Mouse (Mus musculus): Measurements from ENCODE around the gene Abca7. TPM values are rescaled to one million over a fixed set of nuclear protein-coding genes. Genes with fewer than 3 reads are reported as not detected.

Gene Abca7
- polyA plus RNA-seq, 1 experiment from 2014 or later = 2.1 TPM

DNA sequence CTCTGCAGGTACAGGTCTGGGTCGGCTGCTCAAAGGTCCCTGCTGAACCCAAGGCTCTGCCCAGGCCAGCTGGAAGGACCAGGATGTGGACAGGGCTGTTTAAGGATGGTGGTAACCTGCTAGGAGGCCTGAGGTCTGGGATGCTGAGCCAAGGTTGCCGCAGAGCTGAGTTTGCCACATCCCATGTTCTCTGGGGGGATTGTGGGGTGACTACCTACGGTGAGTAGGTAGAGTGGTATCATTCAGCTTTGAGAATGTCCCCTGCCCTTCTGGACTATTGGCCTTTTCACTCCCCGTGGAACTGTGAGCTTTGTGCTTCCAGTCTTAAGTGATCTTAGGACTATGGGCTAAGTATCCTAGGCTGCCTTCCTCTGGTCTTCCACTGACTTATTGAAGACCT lies 60.2 kb downstream of the Abca7 start:
- ATAC-seq (replicated peaks; ENCODE audit: insufficient number of reproducible peaks, insufficient read depth, low FRiP score, low read depth) = no peak
- peaks cover 52% of the 10 kb centered on the region for H3K36me3 ChIP-seq
- H3K9ac ChIP-seq = no peak overlapping the region
- WGBS = 84% methylated on average over 4 of the region's 4 CpGs
- H3K4me3 ChIP-seq = no peak overlapping the region
- H3K4me2 ChIP-seq = no peak overlapping the region
- H3K27ac ChIP-seq = no peak overlapping the region
- H3K9me3 ChIP-seq (replicated peaks) = no peaks in the 10 kb centered on the region
- peaks cover 40% of the 10 kb centered on the region for H3K4me1 ChIP-seq (replicated peaks)
- H3K27me3 ChIP-seq = no peaks in the 10 kb centered on the region

DNA sequence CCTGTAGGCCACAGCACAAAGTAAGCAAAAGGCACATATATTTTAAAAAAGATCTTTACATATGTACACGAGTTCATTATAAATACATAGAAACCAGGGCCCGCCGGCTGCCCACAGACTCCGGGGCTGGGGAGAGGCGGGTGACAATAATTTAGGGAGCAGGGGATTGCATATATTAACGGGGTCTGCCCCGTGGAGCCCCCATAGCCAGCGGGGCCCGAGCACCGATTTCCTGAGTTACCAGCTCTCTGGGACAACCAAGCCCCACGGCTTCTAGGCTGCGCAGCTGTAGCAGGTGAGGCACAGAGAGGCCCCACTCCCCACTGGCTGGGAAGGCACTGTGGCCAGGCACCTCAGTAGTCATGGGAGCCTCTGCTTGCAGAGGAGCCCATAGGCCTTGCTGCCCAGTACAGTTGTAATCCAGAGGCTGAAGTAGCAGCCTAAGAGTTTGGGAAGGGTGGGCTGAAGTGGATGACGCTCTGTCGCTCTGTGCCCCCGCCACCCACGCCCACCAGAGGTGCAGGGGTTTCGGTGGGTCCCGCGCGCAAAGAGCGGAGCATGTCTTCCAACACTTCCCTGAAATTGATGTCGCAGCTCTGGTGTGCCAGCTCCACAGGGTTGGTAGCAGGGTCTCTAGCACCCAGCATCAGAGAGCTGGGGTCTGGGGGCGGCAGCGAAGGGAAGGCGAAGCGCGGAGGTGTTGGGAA lies 60.8 kb downstream of the Abca7 start:
- H3K4me3 ChIP-seq = no peak overlapping the region
- no peaks in the 10 kb centered on the region for H3K27me3 ChIP-seq
- no peak overlapping the region for H3K9ac ChIP-seq
- H3K4me2 ChIP-seq = no peak overlapping the region
- H3K27ac ChIP-seq = no peak overlapping the region
- peaks cover 34% of the 10 kb centered on the region for H3K4me1 ChIP-seq (replicated peaks)
- peaks cover 58% of the 10 kb centered on the region for H3K36me3 ChIP-seq
- ATAC-seq (replicated peaks; ENCODE audit: insufficient number of reproducible peaks, insufficient read depth, low FRiP score, low read depth) = no peak
- WGBS = 89% methylated on average over 27 of the region's 27 CpGs
- H3K9me3 ChIP-seq (replicated peaks) = no peaks in the 10 kb centered on the region

DNA sequence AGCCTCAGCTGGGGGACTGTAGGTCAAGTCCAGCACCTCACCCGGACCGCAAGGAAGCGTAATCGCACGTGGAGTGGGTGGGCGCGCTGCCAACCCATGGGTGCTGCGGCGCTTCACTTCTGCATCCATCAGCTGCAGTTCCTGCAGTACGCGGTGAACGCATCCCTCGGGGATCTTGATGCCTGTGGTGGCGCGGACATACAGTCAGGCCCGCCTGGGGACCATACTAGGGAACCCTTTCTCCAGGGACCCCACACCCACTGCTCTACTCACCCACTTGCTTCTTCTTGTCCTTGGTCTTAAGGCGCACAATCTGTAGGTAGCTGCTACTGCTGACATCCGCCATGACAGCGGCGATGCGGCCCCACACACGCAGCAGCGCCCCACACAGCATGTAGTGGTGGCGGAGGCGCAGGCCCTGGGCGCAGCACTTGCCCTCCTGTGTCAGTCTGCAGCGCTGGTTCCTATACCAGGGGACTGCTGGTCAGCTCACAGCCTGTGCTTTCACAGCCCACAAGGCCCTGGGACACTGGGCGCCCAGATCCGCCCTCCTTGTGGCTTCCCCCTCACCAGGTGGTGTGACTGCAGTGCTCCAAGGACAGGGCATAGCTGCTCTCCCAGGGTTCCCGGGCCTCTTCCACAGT lies 61.5 kb downstream of the Abca7 start:
- peaks cover 27% of the 10 kb centered on the region for H3K4me1 ChIP-seq (replicated peaks)
- WGBS = 70% methylated on average over 30 of the region's 30 CpGs
- no peak overlapping the region for H3K9ac ChIP-seq
- no peak overlapping the region for H3K4me3 ChIP-seq
- no peaks in the 10 kb centered on the region for H3K27me3 ChIP-seq
- H3K4me2 ChIP-seq = no peak overlapping the region
- H3K27ac ChIP-seq = no peak overlapping the region
- ATAC-seq (replicated peaks; ENCODE audit: insufficient number of reproducible peaks, insufficient read depth, low FRiP score, low read depth) = no peak
- H3K9me3 ChIP-seq (replicated peaks) = no peaks in the 10 kb centered on the region
- peaks cover 64% of the 10 kb centered on the region for H3K36me3 ChIP-seq

DNA sequence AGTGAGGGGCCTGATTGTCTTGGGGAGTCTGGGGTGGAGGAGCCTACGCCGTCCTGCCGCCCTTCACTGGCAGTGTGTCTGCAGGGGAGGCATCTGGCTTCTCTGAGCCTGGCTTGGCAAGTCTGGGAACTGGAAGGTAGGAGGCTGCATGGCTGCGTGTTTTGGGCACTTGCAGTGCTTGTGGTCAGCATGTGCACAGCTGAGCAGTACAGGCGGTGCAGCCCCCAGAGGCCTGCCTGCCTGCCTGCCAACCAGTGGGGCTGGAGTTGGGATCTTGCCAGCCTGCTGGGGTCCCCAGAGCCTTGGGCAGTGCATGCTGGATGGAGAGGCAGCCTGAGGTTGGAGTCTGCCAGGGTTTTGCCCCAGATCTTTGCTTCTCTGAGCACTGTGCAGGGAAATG lies 66.8 kb downstream of the Abca7 start:
- H3K4me2 ChIP-seq = no peak overlapping the region
- no peak for ATAC-seq (replicated peaks; ENCODE audit: insufficient number of reproducible peaks, insufficient read depth, low FRiP score, low read depth)
- H3K27me3 ChIP-seq = no peaks in the 10 kb centered on the region
- H3K9ac ChIP-seq = no peak overlapping the region
- no peaks in the 10 kb centered on the region for H3K4me1 ChIP-seq (replicated peaks)
- H3K9me3 ChIP-seq (replicated peaks) = no peaks in the 10 kb centered on the region
- WGBS = 86% methylated on average over 5 of the region's 5 CpGs
- no peak overlapping the region for H3K27ac ChIP-seq
- H3K4me3 ChIP-seq = no peak overlapping the region
- peaks cover 68% of the 10 kb centered on the region for H3K36me3 ChIP-seq

DNA sequence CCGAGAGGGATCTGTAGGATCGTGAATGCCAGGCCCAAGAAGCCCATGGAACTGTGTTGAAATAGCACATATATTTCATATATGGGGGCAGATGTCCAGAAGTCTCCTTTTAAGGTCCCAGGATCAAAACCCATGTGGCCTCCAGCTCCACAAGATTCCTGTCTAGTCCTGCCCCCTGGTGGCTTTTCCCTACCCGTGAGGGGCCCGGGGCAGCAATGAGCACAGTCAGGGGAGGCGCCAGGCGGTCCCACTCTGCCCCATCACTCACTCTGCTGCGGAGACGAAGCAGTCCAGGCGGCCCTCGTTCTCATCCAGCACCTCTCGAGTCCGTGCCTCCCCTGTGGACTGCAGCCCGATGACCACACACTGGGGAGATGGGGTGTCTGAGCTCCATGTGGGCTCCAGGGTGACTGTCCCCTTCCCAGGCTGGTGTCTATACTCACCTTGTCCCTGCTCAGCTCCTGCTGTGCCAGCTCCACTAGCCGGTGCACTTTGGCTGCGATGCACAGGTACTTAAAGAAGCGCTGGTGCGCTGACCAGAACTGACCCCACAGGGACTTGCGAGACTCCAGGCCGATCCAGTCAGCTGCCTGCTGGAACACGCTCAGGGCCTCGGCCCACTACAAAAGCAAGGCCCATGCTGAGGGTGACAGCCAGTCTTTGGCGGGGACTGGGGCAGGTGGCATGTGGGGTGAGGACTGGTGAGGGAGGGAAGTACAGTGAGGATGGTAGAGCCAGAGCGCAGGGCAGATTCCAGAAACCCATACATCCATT lies 67.8 kb downstream of the Abca7 start:
- no peak overlapping the region for H3K27ac ChIP-seq
- ATAC-seq (replicated peaks; ENCODE audit: insufficient number of reproducible peaks, insufficient read depth, low FRiP score, low read depth) = no peak
- no peaks in the 10 kb centered on the region for H3K4me1 ChIP-seq (replicated peaks)
- WGBS = 73% methylated on average over 23 of the region's 23 CpGs
- peaks cover 60% of the 10 kb centered on the region for H3K36me3 ChIP-seq
- H3K27me3 ChIP-seq = no peaks in the 10 kb centered on the region
- no peaks in the 10 kb centered on the region for H3K9me3 ChIP-seq (replicated peaks)
- no peak overlapping the region for H3K4me3 ChIP-seq
- no peak overlapping the region for H3K4me2 ChIP-seq
- H3K9ac ChIP-seq = 0 out of 2 replicates have a peak overlapping the region, but pooled peaks have one; percentile 1

Other genes starting within 250 kb of the Abca7 start
- 30.0 and 36.5 TPM in 2 replicates for gene Polrmt, start 249.9 kb upstream of the Abca7 start, polyA plus RNA-seq (2015; fragmentation: Nextera tagmentation; extraction: Ambion mirVana)
- 0.06 and 0.16 TPM in 2 replicates for gene Fgf22, start 241.4 kb upstream of the Abca7 start, polyA plus RNA-seq (2015; fragmentation: Nextera tagmentation; extraction: Ambion mirVana)
- gene Rnf126, start 229.5 kb upstream of the Abca7 start, polyA plus RNA-seq (2015; fragmentation: Nextera tagmentation; extraction: Ambion mirVana) = 54.0 and 65.5 TPM in 2 replicates
- 29.0 and 30.9 TPM in 2 replicates for gene Fstl3, start 219.2 kb upstream of the Abca7 start, polyA plus RNA-seq (2015; fragmentation: Nextera tagmentation; extraction: Ambion mirVana)
- 0.49 and 5.1 TPM in 2 replicates for gene Prss57, start 205.5 kb upstream of the Abca7 start, polyA plus RNA-seq (2015; fragmentation: Nextera tagmentation; extraction: Ambion mirVana)
- gene Palm, start 202.9 kb upstream of the Abca7 start, polyA plus RNA-seq (2015; fragmentation: Nextera tagmentation; extraction: Ambion mirVana) = 57.8 and 73.1 TPM in 2 replicates
- gene Misp, start 175.5 kb upstream of the Abca7 start, polyA plus RNA-seq (2015; fragmentation: Nextera tagmentation; extraction: Ambion mirVana) = 0.81 and 1.3 TPM in 2 replicates
- 89.6 and 162 TPM in 2 replicates for gene Ptbp1, start 142.1 kb upstream of the Abca7 start, polyA plus RNA-seq (2015; fragmentation: Nextera tagmentation; extraction: Ambion mirVana)
- 1.1 and 3.0 TPM in 2 replicates for gene Prtn3, start 122.0 kb upstream of the Abca7 start, polyA plus RNA-seq (2015; fragmentation: Nextera tagmentation; extraction: Ambion mirVana)
- 8.6 and 15.3 TPM in 2 replicates for gene Plppr3, start 121.9 kb upstream of the Abca7 start, polyA plus RNA-seq (2015; fragmentation: Nextera tagmentation; extraction: Ambion mirVana)
- 0.25 and 2.0 TPM in 2 replicates for gene Elane, start 110.2 kb upstream of the Abca7 start, polyA plus RNA-seq (2015; fragmentation: Nextera tagmentation; extraction: Ambion mirVana)
- not detected in 2 replicates for gene Cfd, start 105.6 kb upstream of the Abca7 start, polyA plus RNA-seq (2015; fragmentation: Nextera tagmentation; extraction: Ambion mirVana)
- gene Med16, start 87.6 kb upstream of the Abca7 start, polyA plus RNA-seq (2015; fragmentation: Nextera tagmentation; extraction: Ambion mirVana) = 34.8 and 45.7 TPM in 2 replicates
- gene Gm26602, start 85.6 kb upstream of the Abca7 start, polyA plus RNA-seq (2015; fragmentation: Nextera tagmentation; extraction: Ambion mirVana) = 15.7 TPM in 1 of 2 replicates, not detected in the other
- gene Kiss1r, start 79.5 kb upstream of the Abca7 start, polyA plus RNA-seq (2015; fragmentation: Nextera tagmentation; extraction: Ambion mirVana) = 0.34 and 0.51 TPM in 2 replicates
- gene R3hdm4, start 75.3 kb upstream of the Abca7 start, polyA plus RNA-seq (2015; fragmentation: Nextera tagmentation; extraction: Ambion mirVana) = 95.2 and 118 TPM in 2 replicates
- gene Arid3a, start 69.5 kb upstream of the Abca7 start, polyA plus RNA-seq (2015; fragmentation: Nextera tagmentation; extraction: Ambion mirVana) = 2.1 and 3.7 TPM in 2 replicates
- gene Wdr18, start 36.3 kb upstream of the Abca7 start, polyA plus RNA-seq (2015; fragmentation: Nextera tagmentation; extraction: Ambion mirVana) = 56.7 and 66.6 TPM in 2 replicates
- gene Grin3b, start 25.8 kb upstream of the Abca7 start, polyA plus RNA-seq (2015; fragmentation: Nextera tagmentation; extraction: Ambion mirVana) = 0.24 and 0.28 TPM in 2 replicates
- 16.2 and 19.6 TPM in 2 replicates for gene Tmem259, start 12.2 kb upstream of the Abca7 start, polyA plus RNA-seq (2015; fragmentation: Nextera tagmentation; extraction: Ambion mirVana)
- gene Cnn2, start 7.9 kb upstream of the Abca7 start, polyA plus RNA-seq (2015; fragmentation: Nextera tagmentation; extraction: Ambion mirVana) = 208 and 243 TPM in 2 replicates
- gene Arhgap45, start 20.2 kb downstream of the Abca7 start, polyA plus RNA-seq (2015; fragmentation: Nextera tagmentation; extraction: Ambion mirVana) = 4.7 and 14.4 TPM in 2 replicates
- gene Polr2e, start 43.3 kb downstream of the Abca7 start, polyA plus RNA-seq (2015; fragmentation: Nextera tagmentation; extraction: Ambion mirVana) = 115 and 136 TPM in 2 replicates
- 628 and 658 TPM in 2 replicates for gene Gpx4, start 50.7 kb downstream of the Abca7 start, polyA plus RNA-seq (2015; fragmentation: Nextera tagmentation; extraction: Ambion mirVana)
- 8.3 and 13.9 TPM in 2 replicates for gene Sbno2, start 109.1 kb downstream of the Abca7 start, polyA plus RNA-seq (2015; fragmentation: Nextera tagmentation; extraction: Ambion mirVana)
- 10.0 and 14.2 TPM in 2 replicates for gene Stk11, start 119.3 kb downstream of the Abca7 start, polyA plus RNA-seq (2015; fragmentation: Nextera tagmentation; extraction: Ambion mirVana)
- 861 and 962 TPM in 2 replicates for gene Atp5d, start 142.1 kb downstream of the Abca7 start, polyA plus RNA-seq (2015; fragmentation: Nextera tagmentation; extraction: Ambion mirVana)
- gene Cbarp, start 144.3 kb downstream of the Abca7 start, polyA plus RNA-seq (2015; fragmentation: Nextera tagmentation; extraction: Ambion mirVana) = 1.7 and 2.9 TPM in 2 replicates
- gene Midn, start 151.8 kb downstream of the Abca7 start, polyA plus RNA-seq (2015; fragmentation: Nextera tagmentation; extraction: Ambion mirVana) = 11.6 and 16.8 TPM in 2 replicates
- 86.7 and 90.2 TPM in 2 replicates for gene Cirbp, start 169.5 kb downstream of the Abca7 start, polyA plus RNA-seq (2015; fragmentation: Nextera tagmentation; extraction: Ambion mirVana)
- 7.7 and 9.1 TPM in 2 replicates for gene 1600002K03Rik, start 176.4 kb downstream of the Abca7 start, polyA plus RNA-seq (2015; fragmentation: Nextera tagmentation; extraction: Ambion mirVana)
- gene Efna2, start 183.0 kb downstream of the Abca7 start, polyA plus RNA-seq (2015; fragmentation: Nextera tagmentation; extraction: Ambion mirVana) = 8.6 and 9.7 TPM in 2 replicates
- 32.7 and 40.5 TPM in 2 replicates for gene Mum1, start 229.9 kb downstream of the Abca7 start, polyA plus RNA-seq (2015; fragmentation: Nextera tagmentation; extraction: Ambion mirVana)